Mouse (Mus musculus): ENCODE results near the gene Gale. TPM values are rescaled to one million over a fixed set of nuclear protein-coding genes. Genes with fewer than 3 reads are reported as not detected.

Gene Gale
- total RNA-seq, 4 experiments from 2014 or later: 22.3 to 28.1 (median 26.3) TPM

DNA sequence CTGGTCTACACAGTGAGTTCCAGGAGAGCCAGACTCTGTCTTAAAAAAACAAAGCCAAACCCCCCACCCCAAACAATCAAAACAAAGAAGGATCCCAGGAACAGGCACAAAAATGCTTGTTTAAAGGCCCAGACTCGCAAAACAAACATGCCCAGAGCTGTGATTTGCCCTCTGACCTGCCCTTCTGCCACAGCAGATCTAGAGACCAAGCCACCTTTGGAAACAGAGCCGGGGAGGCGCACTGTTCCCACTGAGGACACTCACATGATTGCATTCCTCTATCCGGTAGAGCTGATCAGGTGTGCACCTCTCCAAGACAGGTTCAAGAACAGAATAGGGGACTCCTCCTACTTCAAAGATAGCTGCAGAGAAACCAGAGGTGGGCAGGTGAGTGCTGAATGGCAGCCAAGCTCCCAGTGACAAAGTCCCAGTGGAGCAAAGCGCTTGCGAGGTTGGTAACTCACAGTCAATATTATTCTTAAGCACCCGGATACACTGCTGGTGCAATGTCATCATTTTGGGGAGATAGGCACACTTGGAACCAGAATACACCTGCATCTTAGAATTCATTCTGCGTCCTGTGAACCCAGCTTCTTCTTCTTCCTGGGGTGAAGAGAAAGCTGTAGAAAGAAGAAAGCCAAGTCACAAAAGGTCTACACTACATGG is 45.4 kb downstream of the Gale start:
- no peak for DNase-seq (ENCODE audit: low spot score in 2 of 2)

DNA sequence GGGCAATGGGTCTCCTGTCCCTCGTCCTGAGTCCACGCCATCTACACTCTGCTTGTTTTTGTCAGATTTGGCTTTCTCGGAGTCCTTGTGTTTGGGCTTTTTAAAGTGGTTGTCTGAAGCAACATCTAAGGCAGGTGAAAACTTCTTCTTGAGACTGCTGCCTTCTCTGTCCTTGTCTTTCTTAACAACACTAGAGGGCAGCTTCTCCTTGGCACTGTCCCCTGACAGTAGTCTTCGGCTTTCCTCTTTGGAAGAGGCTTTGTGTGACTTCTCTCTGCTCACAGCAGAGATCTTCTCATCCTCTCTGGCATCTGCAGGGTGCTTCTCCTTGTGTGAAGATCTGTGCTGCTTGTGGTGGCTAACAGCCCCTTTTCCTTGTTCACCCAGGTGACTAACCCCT is 47.1 kb downstream of the Gale start:
- no peak for DNase-seq (ENCODE audit: low spot score in 2 of 2)

DNA sequence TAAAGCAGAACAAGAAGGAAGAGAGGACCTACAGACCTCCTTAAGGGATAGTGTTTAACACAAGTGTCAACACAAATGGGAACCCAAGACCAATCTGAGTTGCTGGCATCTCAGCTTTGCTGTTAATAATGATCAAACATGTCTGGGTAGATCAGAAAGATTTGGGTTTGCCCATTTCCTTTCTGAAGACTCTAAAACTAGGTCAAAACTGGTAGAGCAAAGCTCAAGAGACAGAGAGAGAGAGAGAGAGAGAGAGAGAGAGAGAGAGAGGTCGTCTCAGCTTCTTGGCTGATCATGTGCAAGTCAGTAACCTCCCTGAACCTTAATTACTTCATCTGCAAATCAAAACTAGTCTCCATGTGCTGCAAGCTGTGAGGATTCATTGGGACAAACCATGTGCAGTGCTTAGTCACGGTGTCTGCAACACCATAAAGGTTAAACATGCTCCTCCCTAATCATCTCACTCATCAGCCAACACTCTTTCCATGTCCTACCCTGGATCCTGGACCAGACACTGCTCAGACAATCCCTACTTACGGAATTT is 52.6 kb downstream of the Gale start:
- no peak for DNase-seq (ENCODE audit: low spot score in 2 of 2)

Other genes starting within 250 kb of the Gale start
- gene Il22ra1, start 235.6 kb upstream of the Gale start, total RNA-seq (2022): under 1 TPM in 1 of 4 experiments, not detected in 3; 0.21 TPM
- gene Myom3, start 204.0 kb upstream of the Gale start, total RNA-seq (2022): under 1 TPM; 0.59 to 0.76 (median 0.69) TPM
- gene Srsf10, start 108.0 kb upstream of the Gale start, total RNA-seq (2022): 10 to 100 TPM; 67.9 to 91.9 (median 79.9) TPM
- 10 to 100 TPM; 47.2 to 86.0 (median 47.7) TPM for gene Pnrc2, start 89.9 kb upstream of the Gale start, total RNA-seq (2022)
- under 1 TPM in 3 of 4 experiments, not detected in 1; 0.08 to 0.98 (median 0.92) TPM for gene Cnr2, start 68.3 kb upstream of the Gale start, total RNA-seq (2022)
- 10 to 100 TPM; 51.2 to 73.5 (median 59.2) TPM for gene Fuca1, start 43.0 kb upstream of the Gale start, total RNA-seq (2022)
- 10 to 100 TPM; 34.6 to 39.1 (median 37.6) TPM for gene Hmgcl, start 17.3 kb upstream of the Gale start, total RNA-seq (2022)
- gene Lypla2, start 8.9 kb downstream of the Gale start, total RNA-seq (2022): 100 to 1,000 TPM in 2 of 4 experiments, 10 to 100 TPM in 2; 94.3 to 103 (median 98.5) TPM
- gene Pithd1, start 23.5 kb downstream of the Gale start, total RNA-seq (2022): 10 to 100 TPM; 79.8 to 89.2 (median 83.7) TPM
- 10 to 100 TPM; 26.3 to 30.5 (median 28.8) TPM for gene Eloa, start 58.0 kb downstream of the Gale start, total RNA-seq (2022)
- gene Rpl11, start 89.7 kb downstream of the Gale start, total RNA-seq (2022): 100 to 1,000 TPM; 193 to 354 (median 274) TPM
- gene Id3, start 179.8 kb downstream of the Gale start, total RNA-seq (2022): 10 to 100 TPM; 40.5 to 59.5 (median 48.7) TPM
- gene E2f2, start 208.7 kb downstream of the Gale start, total RNA-seq (2022): 1 to 10 TPM in 2 of 4 experiments, under 1 TPM in 2; 0.57 to 1.2 (median 0.98) TPM
- gene Asap3, start 242.6 kb downstream of the Gale start, total RNA-seq (2022): 1 to 10 TPM; 2.5 to 6.3 (median 4.6) TPM

Data from layer of hippocampus, adult 8-10 months (tissue).